Mouse (Mus musculus) cerebellum, adult 2 months (tissue): ENCODE measurements around the gene Fosl1.

Source experiments
- CTCF ChIP-seq: fragments of 200-500 bp; IDR thresholded peaks from 2 replicates; pipeline ENCODE4 v1.5.1; 2011; ENCODE audit warnings: low read depth, mild to moderate bottlenecking, control low read depth, low read length, moderate library complexity, borderline replicate concordance; ENCODE audit not compliant: insufficient read depth
- POLR2A ChIP-seq: fragments of 200-500 bp; IDR thresholded peaks from 2 replicates; pipeline ENCODE4 v1.6.1; 2011; ENCODE audit warnings: low read length, control low read depth, borderline replicate concordance; ENCODE audit not compliant: insufficient read depth

- peak; percentile 33; the same call in 1 of the 2 replicates for TF ChIP-seq CTCF
- TF ChIP-seq POLR2A, result no peak
These were observed 14.1 kb upstream of the Fosl1 start for GRCm38 (mm10) chr19:5432992-5433852.
